Mouse (Mus musculus): ENCODE data around the gene Clec11a. TPM values are rescaled to one million over a fixed set of nuclear protein-coding genes. Genes with fewer than 3 reads are reported as not detected.

Clec11a gene
- polyA plus RNA-seq, 1 experiment from 2014 or later, result 2.1 TPM

DNA sequence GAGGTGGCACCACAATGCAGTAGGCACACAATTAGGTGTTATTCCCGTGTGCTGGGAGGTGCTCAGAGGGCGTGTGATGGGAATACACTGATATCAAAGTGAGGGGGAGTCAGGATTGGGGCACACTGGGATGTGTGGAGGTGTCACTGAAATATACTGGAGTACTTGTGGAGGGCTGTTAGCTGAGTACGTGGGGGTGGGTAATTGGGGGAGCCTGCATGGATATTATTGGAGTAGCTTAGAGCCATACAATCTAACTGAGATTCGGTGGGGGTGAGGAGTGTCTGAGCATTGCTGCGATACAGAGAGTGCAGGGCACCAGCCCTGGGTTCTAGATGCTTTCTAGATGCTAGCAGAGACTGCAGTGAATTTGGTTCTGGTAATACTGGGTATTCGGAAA is 33.5 kb upstream of the Clec11a start:
- peaks cover 93% of the 10 kb centered on the region for H3K27me3 ChIP-seq (ENCODE audit: insufficient read depth, poor library complexity, severe bottlenecking)

DNA sequence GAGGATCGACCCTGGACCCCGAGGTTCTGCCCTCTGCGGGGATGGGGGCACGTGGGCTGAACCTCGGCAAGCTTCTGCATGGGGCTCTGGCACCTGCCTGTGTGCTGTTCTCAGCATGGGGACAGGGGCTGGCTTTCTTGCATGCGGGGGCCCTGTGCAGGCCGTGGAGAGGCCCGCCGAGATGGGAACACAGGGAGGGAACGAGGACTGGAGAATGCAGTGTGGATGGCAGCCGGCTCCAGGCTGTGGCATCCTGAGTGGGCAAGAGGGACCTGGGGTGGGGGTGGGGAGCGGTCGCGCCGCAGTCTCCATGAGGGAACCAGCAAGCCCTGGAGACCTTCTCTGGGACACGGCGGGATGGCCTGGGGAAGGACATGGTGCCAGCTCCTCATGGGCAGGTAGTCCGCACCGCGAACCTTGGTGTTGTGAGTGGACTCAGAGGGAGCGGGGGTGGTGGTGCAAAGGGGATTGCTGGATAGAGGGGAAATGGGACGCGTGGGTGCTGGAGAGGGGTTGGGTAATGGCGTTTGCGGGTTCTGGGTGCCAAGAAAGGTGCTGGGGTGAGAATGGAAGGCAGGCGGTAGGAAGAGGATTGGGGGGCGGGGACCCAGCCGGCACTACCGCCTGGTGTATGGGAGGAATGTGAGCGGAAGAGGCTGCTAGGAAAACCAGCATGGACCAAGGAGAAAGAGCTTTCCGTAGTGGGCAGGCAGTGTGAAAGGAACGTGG is 30.6 kb upstream of the Clec11a start:
- Histone ChIP-seq H3K4me1 (replicated peaks) (peaks cover 28% of the 10 kb centered on the region), H3K27me3 (ENCODE audit: insufficient read depth, poor library complexity, severe bottlenecking) (peaks cover 94% of the 10 kb centered on the region), H3K9me3 (no peaks in the 10 kb centered on the region), H3K4me3 (peak overlapping the region; percentile 61), H3K27ac (no peak overlapping the region), H3K36me3 (no peaks in the 10 kb centered on the region)
- DNase-seq (ENCODE audit: low spot score), result no peak
- 4% methylated on average over 32 of the region's 32 CpGs for WGBS

More for the DNA sequence above, 33.5 kb upstream of the Clec11a start:
- Histone ChIP-seq H3K27ac (no peak overlapping the region), H3K4me1 (replicated peaks) (peaks cover 34% of the 10 kb centered on the region), H3K36me3 (peaks cover under 1% of the 10 kb centered on the region; the same call in 1 of the 2 replicates), H3K4me3 (no peak overlapping the region), H3K9me3 (no peaks in the 10 kb centered on the region)
- 70% methylated on average over 6 of the region's 6 CpGs for WGBS
- DNase-seq (ENCODE audit: low spot score), result no peak

DNA sequence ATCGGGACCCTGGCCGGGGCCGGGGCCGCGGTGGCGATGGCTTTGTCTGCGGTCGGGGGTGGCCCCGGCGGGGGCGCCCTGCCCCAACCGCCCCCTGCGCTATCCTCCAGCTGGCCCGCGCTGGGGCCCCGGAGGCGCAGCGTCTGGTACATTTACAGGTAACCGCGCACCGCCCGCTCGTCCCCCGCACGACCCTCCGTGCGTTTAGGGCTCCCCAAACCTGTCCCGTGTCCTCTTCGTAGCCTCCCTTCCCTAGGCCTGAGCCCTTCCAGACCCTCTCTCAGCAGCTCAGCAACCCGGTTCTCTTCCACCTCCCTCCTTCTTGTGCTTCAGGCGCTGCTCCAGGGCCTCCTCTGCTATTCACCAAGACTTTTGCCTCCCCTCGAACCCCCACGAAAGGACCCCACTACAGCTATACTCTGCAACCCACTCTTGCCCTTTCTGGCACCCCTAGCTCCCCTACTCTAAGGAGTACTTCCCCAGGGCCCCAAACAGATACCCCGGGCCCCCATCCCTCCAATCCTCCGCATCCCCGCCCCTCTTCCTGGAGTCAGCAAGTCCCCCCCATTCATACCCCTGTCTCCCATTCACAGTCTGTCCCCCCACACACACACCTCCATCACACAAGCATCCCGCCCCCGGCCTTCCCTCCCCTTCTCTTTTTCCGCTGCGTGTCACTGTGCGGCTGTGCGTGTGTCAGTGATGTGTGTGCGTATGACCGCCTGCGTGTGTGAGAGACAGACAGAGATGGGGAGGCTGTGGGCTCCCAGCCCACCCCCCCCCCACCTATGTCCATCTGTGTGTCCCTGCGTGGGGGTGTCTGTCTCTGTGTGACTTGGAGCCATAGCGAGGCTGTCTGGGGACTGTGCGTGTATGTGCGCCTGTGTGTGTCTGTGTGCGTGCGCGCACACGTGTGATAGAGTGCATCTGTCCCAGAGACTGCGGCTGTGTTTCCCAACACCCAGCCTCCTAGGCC is 29.6 kb upstream of the Clec11a start:
- no peaks in the 10 kb centered on the region for H3K36me3 ChIP-seq
- H3K4me3 ChIP-seq, result peak overlapping the region; percentile 61
- no peak for DNase-seq (ENCODE audit: low spot score)
- 2% methylated on average over 51 of the region's 54 CpGs for WGBS
- H3K9me3 ChIP-seq, result no peaks in the 10 kb centered on the region
- peaks cover 28% of the 10 kb centered on the region for H3K4me1 ChIP-seq (replicated peaks)
- H3K27me3 ChIP-seq (ENCODE audit: insufficient read depth, poor library complexity, severe bottlenecking), result peaks cover 89% of the 10 kb centered on the region
- peak overlapping the region; percentile 81 for H3K27ac ChIP-seq

DNA sequence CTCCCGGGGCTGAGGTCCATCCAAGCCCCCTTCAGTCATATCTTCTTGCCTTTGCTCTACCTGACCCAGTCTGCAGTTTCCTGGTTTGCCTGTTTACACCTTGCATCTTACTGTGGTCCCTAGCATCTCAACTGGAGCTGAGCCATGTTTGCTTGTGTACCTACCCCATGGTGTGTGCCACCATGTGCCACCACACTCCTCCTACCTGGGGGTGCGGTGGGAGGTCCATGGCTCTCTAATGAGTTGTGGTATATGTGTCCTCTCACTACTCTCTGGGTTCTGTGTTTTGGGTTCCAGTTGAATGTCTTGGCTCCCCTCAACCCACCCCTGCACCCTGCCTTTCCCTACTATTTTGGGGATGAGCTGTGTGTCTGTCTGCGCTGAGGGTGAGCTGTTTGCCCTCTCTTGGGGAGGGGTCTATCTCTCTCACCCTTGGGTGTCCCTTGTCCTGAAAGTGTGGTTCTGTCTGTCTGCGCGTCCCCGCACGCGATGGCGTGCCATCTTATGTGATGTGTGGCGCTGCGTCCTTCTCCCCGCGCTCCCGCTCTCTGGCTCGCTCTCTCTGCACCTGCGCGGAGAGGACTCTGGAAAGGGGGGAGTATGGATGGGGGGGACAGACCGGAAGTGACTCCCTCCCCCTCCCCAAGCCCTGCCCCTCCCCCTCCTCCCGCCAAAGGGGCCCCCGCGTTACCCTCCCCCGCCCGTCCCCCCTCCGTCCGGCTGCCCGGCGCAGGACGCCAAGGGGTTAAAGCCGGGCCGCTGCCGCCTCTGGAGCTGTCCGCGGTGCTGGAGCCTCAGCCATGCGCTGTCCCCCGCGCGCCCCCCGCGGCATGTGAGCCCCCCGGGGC is 28.6 kb upstream of the Clec11a start:
- Histone ChIP-seq H3K4me1 (replicated peaks) (peaks cover 28% of the 10 kb centered on the region), H3K9me3 (no peaks in the 10 kb centered on the region), H3K27ac (peak overlapping the region; percentile 81), H3K4me3 (peak overlapping the region; percentile 61), H3K36me3 (no peaks in the 10 kb centered on the region), H3K27me3 (ENCODE audit: insufficient read depth, poor library complexity, severe bottlenecking) (peaks cover 81% of the 10 kb centered on the region)
- DNase-seq (ENCODE audit: low spot score), result peak; percentile 59
- WGBS, result 3% methylated on average over 30 of the region's 40 CpGs

DNA sequence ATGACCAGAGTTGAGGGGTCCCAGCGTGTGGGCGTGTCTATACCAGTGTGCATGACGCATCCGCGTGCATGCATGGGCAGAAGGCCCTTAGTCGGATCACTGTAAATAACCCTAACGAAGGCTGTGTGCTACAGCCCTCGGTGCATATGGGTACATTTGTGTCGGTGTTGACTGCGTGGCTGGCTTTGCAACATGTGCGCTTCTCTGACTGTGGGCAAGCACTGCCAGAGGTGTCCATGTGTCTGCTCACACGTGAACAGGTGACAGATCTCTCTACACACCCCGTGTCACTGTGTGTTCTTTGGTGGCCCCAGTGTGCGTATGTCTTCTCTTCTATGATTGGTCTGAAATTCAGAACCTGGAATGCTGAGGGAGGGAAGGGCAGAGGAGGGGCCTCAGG is 27.4 kb upstream of the Clec11a start:
- no peaks in the 10 kb centered on the region for H3K36me3 ChIP-seq
- H3K9me3 ChIP-seq, result no peaks in the 10 kb centered on the region
- H3K4me3 ChIP-seq, result no peak overlapping the region
- no peak for DNase-seq (ENCODE audit: low spot score)
- no peak overlapping the region for H3K27ac ChIP-seq
- peaks cover 70% of the 10 kb centered on the region for H3K27me3 ChIP-seq (ENCODE audit: insufficient read depth, poor library complexity, severe bottlenecking)
- 77% methylated on average over 14 of the region's 14 CpGs for WGBS
- H3K4me1 ChIP-seq (replicated peaks), result peaks cover 28% of the 10 kb centered on the region

DNA sequence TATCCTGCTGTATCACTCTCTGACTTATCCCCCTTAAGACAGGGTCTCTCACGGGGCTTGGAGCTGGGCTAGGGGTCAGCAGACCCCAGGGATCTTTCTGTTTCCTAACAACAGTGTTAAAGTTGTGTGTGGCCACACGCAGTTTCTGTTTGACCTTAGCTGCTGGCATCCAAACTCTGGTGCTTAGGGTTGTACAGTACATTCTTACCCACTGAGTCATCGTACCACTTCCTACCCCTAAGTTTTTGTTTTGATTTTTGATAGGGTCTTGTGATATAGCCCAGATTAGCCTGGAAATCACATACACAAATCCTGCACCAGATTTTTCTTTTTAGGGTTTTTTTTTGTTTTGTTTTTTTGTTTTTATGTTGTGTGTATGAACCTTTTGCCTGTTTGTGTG is 25.6 kb upstream of the Clec11a start:
- peaks cover 57% of the 10 kb centered on the region for H3K27me3 ChIP-seq (ENCODE audit: insufficient read depth, poor library complexity, severe bottlenecking)
- WGBS, result 75% methylated on average over 3 of the region's 3 CpGs
- DNase-seq (ENCODE audit: low spot score), result no peak
- no peak overlapping the region for H3K27ac ChIP-seq
- no peaks in the 10 kb centered on the region for H3K9me3 ChIP-seq
- peaks cover 24% of the 10 kb centered on the region for H3K4me1 ChIP-seq (replicated peaks)
- H3K4me3 ChIP-seq, result no peak overlapping the region
- H3K36me3 ChIP-seq, result no peaks in the 10 kb centered on the region

DNA sequence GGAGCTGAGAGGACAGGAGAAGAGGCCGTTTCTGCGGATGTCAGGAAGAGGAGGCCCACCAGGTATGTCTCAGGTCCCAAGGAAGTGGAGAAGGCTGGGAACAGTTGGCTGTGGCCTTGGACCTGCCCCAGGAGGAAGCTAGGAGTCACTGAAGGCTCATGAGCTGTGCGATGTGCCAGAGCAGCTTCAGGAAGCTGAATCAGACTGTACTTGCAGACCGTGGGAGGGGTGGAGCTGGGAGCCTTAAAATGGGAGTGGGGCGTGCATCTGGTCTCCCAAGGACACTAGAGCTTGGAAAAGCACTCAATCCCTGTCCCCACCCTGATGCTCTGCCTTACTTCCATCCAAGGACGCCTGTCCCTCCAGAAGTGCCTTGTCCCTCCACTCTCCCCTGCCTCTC is 19.9 kb upstream of the Clec11a start:
- peaks cover 10% of the 10 kb centered on the region for H3K4me1 ChIP-seq (replicated peaks)
- H3K36me3 ChIP-seq, result 0 out of 2 replicates have a peak, but pooled peaks cover 1% of the 10 kb centered on the region
- H3K9me3 ChIP-seq, result no peaks in the 10 kb centered on the region
- H3K27me3 ChIP-seq (ENCODE audit: insufficient read depth, poor library complexity, severe bottlenecking), result peaks cover 13% of the 10 kb centered on the region
- peak overlapping the region; percentile 9; the same call in 1 of the 2 replicates for H3K27ac ChIP-seq
- no peak for DNase-seq (ENCODE audit: low spot score)
- 55% methylated on average over 6 of the region's 6 CpGs for WGBS
- no peak overlapping the region for H3K4me3 ChIP-seq

DNA sequence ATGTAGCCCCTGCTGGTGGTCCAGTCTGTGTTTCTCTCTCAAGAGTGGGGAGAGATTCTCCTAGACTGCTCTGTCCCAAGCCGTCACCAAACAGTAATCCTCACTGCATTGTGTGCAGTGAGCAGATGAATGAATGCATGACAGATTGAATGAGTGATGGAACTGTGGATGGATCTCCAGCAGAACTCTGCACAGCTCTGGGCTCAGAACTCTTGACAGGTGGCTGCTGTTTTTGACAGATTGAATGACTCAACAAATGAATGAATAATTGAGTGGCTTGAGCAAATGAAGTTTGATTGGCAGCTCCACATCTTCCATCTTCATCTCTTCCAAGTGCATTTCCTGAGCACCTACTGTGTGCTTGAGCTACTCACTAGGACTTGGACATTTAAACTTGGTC is 15.6 kb upstream of the Clec11a start:
- Histone ChIP-seq H3K4me3 (no peak overlapping the region), H3K27ac (no peak overlapping the region), H3K9me3 (no peaks in the 10 kb centered on the region), H3K4me1 (replicated peaks) (peaks cover 9% of the 10 kb centered on the region), H3K36me3 (peaks cover 21% of the 10 kb centered on the region; the same call in 1 of the 2 replicates), H3K27me3 (ENCODE audit: insufficient read depth, poor library complexity, severe bottlenecking) (peaks cover 4% of the 10 kb centered on the region)
- no peak for DNase-seq (ENCODE audit: low spot score)
- WGBS, result 81% methylated on average over 1 of the region's 1 CpGs

DNA sequence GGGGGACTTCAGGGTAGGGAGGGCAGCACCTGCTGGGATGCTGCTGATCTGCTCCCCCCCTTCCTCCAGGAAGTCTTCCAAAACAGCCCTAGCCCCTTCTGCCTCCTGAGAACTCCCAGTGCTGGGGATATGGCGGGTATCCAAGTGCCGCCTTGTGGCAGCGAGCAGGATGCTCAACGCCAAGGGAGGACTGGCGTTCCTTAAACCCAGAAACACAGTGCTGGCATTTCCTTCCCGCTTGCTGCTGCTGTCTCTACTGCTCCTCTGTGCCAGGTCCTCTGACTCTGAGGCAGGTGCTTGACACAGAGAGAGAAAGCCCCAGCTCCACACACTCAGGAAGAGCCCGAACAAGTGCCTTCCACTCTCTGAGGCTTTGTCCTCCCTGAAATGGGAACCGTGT is 14.2 kb upstream of the Clec11a start:
- peaks cover 8% of the 10 kb centered on the region for H3K27me3 ChIP-seq (ENCODE audit: insufficient read depth, poor library complexity, severe bottlenecking)
- 54% methylated on average over 8 of the region's 8 CpGs for WGBS
- H3K27ac ChIP-seq, result 0 out of 2 replicates have a peak overlapping the region, but pooled peaks have one; percentile 31
- peaks cover 21% of the 10 kb centered on the region; the same call in 1 of the 2 replicates for H3K36me3 ChIP-seq
- H3K9me3 ChIP-seq, result no peaks in the 10 kb centered on the region
- H3K4me1 ChIP-seq (replicated peaks), result no peaks in the 10 kb centered on the region
- DNase-seq (ENCODE audit: low spot score), result no peak
- H3K4me3 ChIP-seq, result no peak overlapping the region

DNA sequence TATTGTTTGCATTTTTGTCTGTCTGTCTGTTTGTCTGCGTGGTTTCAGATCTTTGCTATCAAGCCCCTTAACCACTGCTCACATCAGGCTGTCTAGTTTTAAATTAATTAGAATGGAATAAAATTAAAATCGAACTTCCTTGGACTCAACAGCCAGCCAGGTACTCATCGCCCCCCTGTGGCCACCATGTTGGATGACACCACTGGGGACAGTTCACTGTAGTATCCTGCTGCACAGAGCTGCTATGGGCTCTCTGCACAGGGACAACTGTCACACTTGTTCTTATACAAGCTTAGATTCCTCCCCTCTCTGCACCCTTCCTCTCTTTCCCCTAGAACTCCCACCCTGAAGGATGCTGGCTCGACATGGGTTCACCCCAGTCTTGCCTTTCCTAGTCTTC is 11.2 kb upstream of the Clec11a start:
- Histone ChIP-seq H3K27me3 (ENCODE audit: insufficient read depth, poor library complexity, severe bottlenecking) (peaks cover 20% of the 10 kb centered on the region), H3K4me3 (no peak overlapping the region), H3K36me3 (peaks cover 28% of the 10 kb centered on the region; the same call in 1 of the 2 replicates), H3K4me1 (replicated peaks) (no peaks in the 10 kb centered on the region), H3K27ac (no peak overlapping the region), H3K9me3 (no peaks in the 10 kb centered on the region)
- 35% methylated on average over 4 of the region's 4 CpGs for WGBS
- DNase-seq (ENCODE audit: low spot score), result no peak

DNA sequence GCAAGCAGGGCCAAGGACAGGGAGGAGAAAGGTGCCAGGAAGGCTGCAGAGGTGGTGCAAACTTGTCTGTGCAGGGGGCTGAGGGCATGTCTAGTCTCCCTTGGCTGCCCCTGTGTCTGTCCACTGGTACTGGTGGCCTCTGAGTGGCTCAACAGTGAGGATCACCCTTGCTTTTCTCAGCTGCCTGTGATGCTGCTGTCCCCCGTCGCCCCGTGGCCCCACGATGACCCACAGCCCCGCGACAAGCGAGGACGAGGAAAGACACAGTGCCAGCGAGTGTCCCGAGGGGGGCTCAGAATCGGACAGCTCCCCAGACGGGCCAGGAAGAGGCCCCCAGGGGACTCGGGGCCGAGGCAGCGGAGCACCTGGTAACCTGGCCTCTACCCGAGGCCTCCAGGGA is 5.8 kb upstream of the Clec11a start:
- Histone ChIP-seq H3K27me3 (ENCODE audit: insufficient read depth, poor library complexity, severe bottlenecking) (peaks cover 73% of the 10 kb centered on the region), H3K36me3 (0 out of 2 replicates have a peak, but pooled peaks cover 12% of the 10 kb centered on the region), H3K4me3 (no peak overlapping the region), H3K4me1 (replicated peaks) (peaks cover 32% of the 10 kb centered on the region), H3K9me3 (no peaks in the 10 kb centered on the region), H3K27ac (no peak overlapping the region)
- WGBS, result 66% methylated on average over 16 of the region's 16 CpGs
- DNase-seq (ENCODE audit: low spot score), result no peak

DNA sequence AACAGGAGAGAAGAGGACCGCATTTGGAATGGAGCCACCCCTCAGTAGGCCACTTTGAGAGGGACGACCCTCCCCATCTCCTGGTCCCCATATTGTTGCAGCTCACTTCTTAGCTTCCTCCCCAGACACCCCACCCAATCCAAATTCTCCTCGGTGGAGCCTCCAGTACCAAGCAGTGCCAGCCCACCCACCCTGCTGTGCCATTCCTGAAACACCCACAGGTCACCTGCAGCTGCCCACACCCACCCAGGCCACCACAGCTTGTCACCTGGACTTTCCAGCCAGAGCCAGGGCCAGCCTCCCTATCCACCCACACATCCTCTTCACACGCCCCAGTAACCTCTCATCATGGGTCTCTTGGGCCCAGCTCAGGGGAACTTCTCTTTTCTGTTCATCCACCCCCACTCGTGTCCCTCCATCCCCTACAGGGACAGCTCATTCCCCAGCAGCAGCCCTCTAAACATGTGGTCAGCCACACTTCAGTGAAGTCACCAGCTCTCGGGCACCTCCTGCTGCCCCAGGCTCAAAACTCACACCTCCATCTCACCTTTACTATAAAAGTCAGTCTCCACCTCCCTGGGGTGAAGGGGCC is 5.1 kb upstream of the Clec11a start:
- peak overlapping the region; percentile 64 for H3K4me3 ChIP-seq
- peaks cover 33% of the 10 kb centered on the region for H3K4me1 ChIP-seq (replicated peaks)
- H3K36me3 ChIP-seq, result 0 out of 2 replicates have a peak, but pooled peaks cover 12% of the 10 kb centered on the region
- no peaks in the 10 kb centered on the region for H3K9me3 ChIP-seq
- peaks cover 80% of the 10 kb centered on the region for H3K27me3 ChIP-seq (ENCODE audit: insufficient read depth, poor library complexity, severe bottlenecking)
- 8% methylated on average over 6 of the region's 6 CpGs for WGBS
- DNase-seq (ENCODE audit: low spot score), result no peak
- peak overlapping the region; percentile 88; the same call in 1 of the 2 replicates for H3K27ac ChIP-seq
